Mouse (Mus musculus) layer of hippocampus, postnatal 14 days (tissue): ENCODE results near the gene Nat8f2. TPM values are rescaled to one million over a fixed set of nuclear protein-coding genes. Genes with fewer than 3 reads are reported as not detected.

Experiments used
- DNase-seq, 2 experiments: peaks; one replicate each; pipeline ENCODE4 v3.0.0; 2021 to 2022; ENCODE audit warnings: low spot score in 2 of 2, mixed read lengths in 1 of 2
- total RNA-seq, 2 experiments: library from RNA; stranded (reverse); gene quantifications; 2 replicates each; pipeline ENCODE4 v1.2.3; 2021

The Nat8f2 gene
- total RNA-seq, 2 experiments from 2014 or later: 1.0 to 1.2 TPM

DNA sequence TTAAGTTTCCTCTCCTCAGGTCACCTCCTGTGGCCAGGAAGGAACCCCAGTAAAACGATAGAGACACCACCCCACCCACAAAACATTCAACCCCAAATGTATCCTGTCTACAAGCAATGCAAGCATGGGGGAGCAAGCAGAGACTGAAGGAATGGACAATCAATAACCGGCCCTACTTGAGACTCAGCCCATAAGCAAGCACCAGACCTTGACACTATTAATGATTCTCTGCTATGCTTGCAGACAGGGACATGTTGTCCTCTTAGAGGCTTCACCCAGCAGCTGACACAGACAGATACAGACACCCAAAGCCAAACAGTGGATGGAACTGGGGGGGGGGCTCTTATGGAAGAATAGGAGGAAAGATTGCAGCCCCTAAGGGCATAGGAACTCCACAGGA, 43.1 kb downstream of the Nat8f2 start:
- DNase-seq: no peak

DNA sequence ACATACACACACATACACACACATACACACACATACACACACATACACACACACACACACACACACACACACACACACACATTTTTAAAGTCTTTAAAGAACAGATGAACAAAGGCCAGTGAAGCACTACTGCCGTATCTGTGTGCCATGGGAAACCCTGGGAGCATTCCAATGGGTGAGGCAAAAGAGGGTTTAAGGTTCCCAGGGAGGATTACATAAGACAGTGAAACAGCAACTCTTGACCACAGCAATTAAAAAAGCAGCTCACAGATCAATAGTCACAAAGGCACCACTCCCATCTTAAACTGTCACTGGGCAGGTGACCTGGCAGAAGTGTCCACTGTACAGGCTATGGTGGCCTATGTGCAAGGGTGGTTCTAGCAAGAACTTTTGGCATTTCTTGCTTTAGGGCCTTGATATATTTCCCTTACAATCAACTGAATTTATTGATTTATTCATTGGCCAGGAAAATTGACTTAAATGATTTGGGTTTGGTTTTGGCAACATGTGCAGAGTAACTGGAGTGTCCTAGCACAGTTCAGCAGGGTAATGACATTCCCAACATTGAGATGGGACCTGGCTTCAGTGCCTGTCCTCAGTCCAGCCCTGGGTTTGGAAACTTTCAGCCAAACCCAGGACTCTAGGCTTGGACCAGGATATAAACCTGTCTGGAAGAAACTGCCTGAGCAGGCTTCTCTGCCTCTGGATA, 45.4 kb downstream of the Nat8f2 start:
- DNase-seq: no peak

- DNase-seq: no peak
Measured at GRCm38 (mm10) chr6:85822286-85822685, 46.7 kb downstream of the Nat8f2 start.

DNA sequence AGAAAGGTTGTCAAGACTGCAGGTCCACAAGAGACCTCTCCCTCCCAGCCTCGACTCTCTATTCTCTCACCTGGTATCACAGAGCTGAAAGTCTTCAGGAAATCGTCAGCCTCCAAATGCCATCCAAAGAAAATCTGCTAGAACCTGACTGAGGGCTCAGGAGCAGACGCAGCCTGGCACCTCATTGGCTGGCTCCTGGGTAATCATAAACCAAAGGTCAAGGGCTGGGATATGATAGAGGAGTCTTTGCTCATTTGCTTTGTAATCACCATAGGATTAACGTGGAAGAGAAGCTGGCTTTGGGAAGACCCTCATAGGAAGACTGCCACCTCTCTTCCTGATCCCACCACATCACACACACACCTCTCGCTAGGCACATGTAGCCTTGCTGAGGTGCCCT, 48.1 kb downstream of the Nat8f2 start, which contains the start of the genes Nat8f6 and Nat8f5:
Gene Nat8f6, minus strand, starts transcription at position 118 of the 400 bp plus-strand sequence.
Gene Nat8f5, minus strand, starts transcription at position 136 of the 400 bp plus-strand sequence.
- no peak for DNase-seq

DNA sequence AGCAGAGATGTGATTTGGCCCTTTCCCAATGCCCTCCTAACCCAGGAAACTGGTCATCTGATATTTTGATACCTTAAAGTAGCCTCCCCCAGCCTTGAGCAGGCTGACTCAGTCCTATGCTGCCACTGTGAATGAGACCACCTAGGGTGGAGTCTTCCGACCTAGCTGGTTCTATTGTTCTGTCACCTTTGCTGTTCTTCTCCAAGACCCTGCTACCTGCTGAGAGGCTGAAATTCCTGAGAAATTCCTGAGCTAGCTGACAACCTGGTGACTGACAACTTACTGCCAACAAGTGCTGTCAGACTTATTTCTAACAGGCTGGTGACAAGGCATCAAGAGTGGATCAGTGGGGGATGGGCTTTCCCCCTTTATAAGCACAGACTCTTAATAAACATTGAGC, 50.6 kb downstream of the Nat8f2 start:
- no peak for DNase-seq

Other genes starting within 250 kb of the Nat8f2 start
- 1 to 10 TPM; 1.7 to 2.7 TPM for gene Nat8f7, start 156.0 kb downstream of the Nat8f2 start, total RNA-seq
- 1 to 10 TPM; 1.6 to 1.7 TPM for gene Nat8f3, start 103.4 kb downstream of the Nat8f2 start, total RNA-seq
- gene Nat8f6, start 48.2 kb downstream of the Nat8f2 start, total RNA-seq: 1 to 10 TPM; 1.3 to 1.4 TPM
- 1 to 10 TPM; 4.6 to 4.8 TPM for gene Nat8f5, start 48.2 kb downstream of the Nat8f2 start, total RNA-seq
- gene Nat8, start 37.1 kb downstream of the Nat8f2 start, total RNA-seq: 1 to 10 TPM; 2.8 to 2.9 TPM
- 1 to 10 TPM; 4.6 to 5.5 TPM for gene Nat8f4, start 35.7 kb upstream of the Nat8f2 start, total RNA-seq
- 10 to 100 TPM; 60.9 to 70.3 TPM for gene Tprkb, start 42.7 kb upstream of the Nat8f2 start, total RNA-seq
- 10 to 100 TPM; 19.1 to 23.1 TPM for gene Nat8f1, start 46.5 kb upstream of the Nat8f2 start, total RNA-seq
- gene Dusp11, start 92.5 kb upstream of the Nat8f2 start, total RNA-seq: 10 to 100 TPM; 83.3 to 89.0 TPM
- not detected for gene Figla, start 147.0 kb upstream of the Nat8f2 start, total RNA-seq
- 100 to 1,000 TPM; 241 to 253 TPM for gene Add2, start 159.5 kb upstream of the Nat8f2 start, total RNA-seq